Mouse (Mus musculus) adrenal gland, postnatal 36 days (tissue): Measurements from ENCODE around the gene Gm15056. TPM values are rescaled to one million over a fixed set of nuclear protein-coding genes. Genes with fewer than 3 reads are reported as not detected.

Source experiments
- DNase-seq, 2 experiments: peaks; one replicate each; pipeline ENCODE4 v3.0.0; 2021; ENCODE audit warnings: mixed read lengths in 1 of 2
- long read RNA-seq, 2 experiments: library from polyadenylated mRNA; stranded (forward); transcript quantifications; one replicate each; pipeline ENCODE4 v2.0.0; 2021; ENCODE audit warnings: borderline sequencing depth in 2 of 2
- total RNA-seq, 2 experiments: library from RNA; stranded (reverse); gene quantifications; 2 replicates each; pipeline ENCODE4 v1.2.3; 2021

Gm15056 gene
- total RNA-seq: not detected
- long read RNA-seq, experiment 1: 0 reads
- long read RNA-seq, experiment 2: 0 reads

- no peak for DNase-seq
Measured at GRCm38 (mm10) chr8:20902527-20902926, at the start of gene Gm15056. Gm15056 (minus strand) TSS chr8:20902627.

- DNase-seq: no peak
Measured at GRCm38 (mm10) chr8:20944610-20945009, 42.2 kb upstream of the Gm15056 start, which contains the start of gene AY761185. AY761185 (minus strand) TSS chr8:20944710.

DNA sequence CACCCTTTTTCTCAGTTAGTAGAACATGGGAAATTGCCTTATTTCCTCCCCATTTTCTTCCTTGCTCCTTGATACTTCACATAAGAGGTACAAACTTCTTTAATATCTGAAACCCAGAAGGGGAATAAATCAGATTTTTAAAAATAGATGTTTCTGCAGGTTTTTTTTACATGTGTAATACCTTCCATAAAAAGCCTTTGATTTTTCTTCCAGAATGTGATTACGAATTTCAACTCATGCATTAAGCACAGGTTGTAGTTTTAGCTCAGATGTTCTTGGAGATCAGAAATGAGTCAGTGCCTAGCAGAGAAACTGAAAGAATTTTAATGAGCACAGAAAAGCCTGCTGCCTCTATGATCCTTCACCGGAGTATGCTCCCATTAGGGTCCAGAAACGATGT lies 19.5 kb upstream of the Gm15056 start, which contains the start of gene Gm6040:
TSS of gene Gm6040 (minus strand) at position 101 of the 400 bp plus-strand sequence.
- no peak for DNase-seq

DNA sequence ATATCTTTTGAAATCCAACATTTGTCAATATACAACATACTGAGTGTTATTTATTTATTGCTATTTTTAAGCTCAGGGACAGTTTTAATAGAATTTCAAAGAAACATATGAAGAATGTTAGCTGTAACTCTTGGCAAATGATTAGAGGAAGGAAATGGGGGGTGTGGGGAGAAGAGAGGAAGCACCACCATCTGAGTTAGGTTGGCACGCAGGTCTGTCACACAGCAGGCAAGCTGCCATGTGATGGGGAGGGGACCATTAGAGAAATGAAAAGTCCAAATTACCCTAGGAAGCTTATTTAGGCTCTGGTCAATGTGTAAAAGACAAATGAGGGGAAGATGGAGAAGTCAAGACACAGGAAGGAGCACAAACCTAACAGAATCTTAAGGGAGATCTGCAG lies 9.9 kb upstream of the Gm15056 start:
- no peak for DNase-seq

GRCm38 (mm10) chr8:20908256-20908655 lies 5.8 kb upstream of the Gm15056 start:
- DNase-seq: no peak

GRCm38 (mm10) chr8:20907119-20907518 lies 4.7 kb upstream of the Gm15056 start:
- DNase-seq: no peak

GRCm38 (mm10) chr8:20892369-20892768 lies 10.1 kb downstream of the Gm15056 start, which contains the start of gene Defb33:
Defb33 (plus strand) TSS chr8:20892669.
- no peak for DNase-seq

DNA sequence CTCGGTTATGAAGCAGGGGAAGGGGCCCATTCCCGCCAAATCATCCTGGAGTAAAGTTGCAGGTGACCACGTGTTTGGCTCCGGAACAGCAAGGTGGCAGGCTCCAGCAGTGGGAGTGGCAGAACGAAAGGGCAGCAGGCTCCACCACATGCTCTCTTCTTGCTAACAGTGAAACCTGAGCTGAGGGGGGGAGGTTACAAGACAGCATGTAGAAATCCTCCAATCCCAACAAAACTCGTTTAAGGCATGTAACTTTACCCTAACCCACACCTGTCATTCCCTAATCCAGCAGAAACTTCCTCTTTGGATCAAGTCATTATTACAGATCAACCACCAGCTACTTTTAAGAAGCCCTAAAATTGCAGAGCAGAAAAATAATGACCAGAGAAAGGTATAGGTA lies 27.8 kb downstream of the Gm15056 start:
- DNase-seq: no peak

Other genes with a start within 250 kb of the Gm15056 start
- not detected for gene Defb33, start 10.0 kb downstream of the Gm15056 start, total RNA-seq
- not detected for gene Gm6040, start 19.4 kb upstream of the Gm15056 start, total RNA-seq
- not detected for gene AY761185, start 42.1 kb upstream of the Gm15056 start, total RNA-seq
- gene Defa21, start 122.9 kb upstream of the Gm15056 start, total RNA-seq: not detected
- gene Defa23, start 152.4 kb upstream of the Gm15056 start, total RNA-seq: not detected
- gene Defa35, start 162.4 kb upstream of the Gm15056 start, total RNA-seq: not detected
- not detected for gene Defa25, start 181.8 kb upstream of the Gm15056 start, total RNA-seq
- not detected for gene Gm14851, start 193.4 kb upstream of the Gm15056 start, total RNA-seq
- not detected for gene Defa30, start 232.0 kb upstream of the Gm15056 start, total RNA-seq